Mouse (Mus musculus): ENCODE measurements around the gene Krt6a.

DNA sequence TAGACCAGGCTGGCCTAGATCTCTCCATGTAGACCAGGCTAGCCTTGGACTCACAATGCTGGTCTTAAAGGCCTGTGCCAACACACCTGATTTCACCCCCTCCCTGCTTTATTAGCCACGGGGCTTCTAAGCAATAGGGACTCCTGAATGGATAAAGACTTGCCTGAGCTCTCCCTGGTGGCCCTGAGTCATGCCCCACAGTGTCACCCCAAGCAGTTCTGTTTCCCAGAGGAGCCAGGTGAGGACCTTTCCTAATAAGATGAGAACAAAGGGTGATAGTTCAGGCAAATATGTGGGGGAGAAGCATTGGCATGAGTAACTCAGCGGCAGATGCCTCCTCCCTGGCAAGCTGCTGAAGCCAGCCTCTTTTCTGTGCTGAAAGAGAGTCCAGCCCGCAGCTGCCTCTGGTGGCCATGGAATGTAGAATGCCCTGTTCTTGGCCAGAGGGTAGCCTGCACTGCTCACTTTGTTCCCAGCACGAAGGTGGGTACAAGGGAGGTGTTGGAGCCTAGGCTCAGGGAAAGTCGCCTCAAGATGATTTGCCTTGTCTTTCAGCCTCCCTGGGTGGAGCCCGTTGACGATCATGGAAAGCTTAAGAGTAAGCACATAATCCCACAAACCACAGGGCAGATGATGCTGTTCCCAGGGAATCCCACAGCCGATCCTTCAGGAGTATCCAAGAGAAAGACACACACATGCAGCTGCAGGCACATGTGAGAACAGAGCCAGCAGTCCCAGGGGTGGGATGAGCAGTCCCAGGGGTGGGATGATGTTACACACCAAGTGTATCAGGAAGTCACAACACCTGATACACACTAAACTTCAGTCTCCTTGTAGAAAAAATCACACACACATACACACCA is 3.5 kb upstream of the Krt6a start:
- TF ChIP-seq CTCF (IDR thresholded peaks at IDR 0.05; ENCODE audit: insufficient read depth, low read depth, low read length) (no peak), POLR2A (IDR thresholded peaks at IDR 0.05; ENCODE audit: insufficient read depth, low read depth, low read length) (no peak)

All from olfactory bulb, adult 2 months (tissue).